Mouse (Mus musculus): ENCODE measurements at regions not wholly inside any gene's neighbourhood (a gene's known extent, or its start where the extent isn't known, plus 50 kb on each side); places are given as distances from the start of the nearest gene placed in this dataset.

DNA sequence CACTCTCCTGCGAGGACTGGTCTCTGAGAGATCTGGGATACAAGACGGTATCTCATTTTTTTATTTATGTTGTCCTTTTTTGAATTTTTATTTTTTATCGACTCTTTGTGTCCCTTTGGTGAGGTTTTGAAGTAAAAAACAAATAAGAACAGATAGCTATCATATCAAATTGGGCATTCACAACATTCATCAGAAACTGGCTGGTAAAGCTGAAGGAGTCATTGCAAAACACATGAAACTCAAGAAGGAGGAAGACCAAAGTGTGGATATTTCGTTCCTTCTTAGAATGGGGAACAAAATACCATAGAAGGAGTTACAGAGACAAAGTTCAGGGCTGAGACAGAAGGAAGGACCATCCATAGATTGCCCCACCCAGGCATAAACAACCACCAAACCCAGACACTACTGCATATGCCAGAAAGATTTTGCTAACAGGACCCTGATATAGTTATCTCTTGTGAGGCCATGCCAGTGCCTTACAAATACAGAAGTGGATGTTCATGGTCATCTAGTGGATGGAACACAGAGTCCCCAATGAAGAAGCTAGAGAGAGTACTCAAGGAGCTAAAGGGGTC lies 60.9 kb upstream of the Cfap36 start:
- DNase-seq (ENCODE audit: low read depth, low spot score) = no peak

DNA sequence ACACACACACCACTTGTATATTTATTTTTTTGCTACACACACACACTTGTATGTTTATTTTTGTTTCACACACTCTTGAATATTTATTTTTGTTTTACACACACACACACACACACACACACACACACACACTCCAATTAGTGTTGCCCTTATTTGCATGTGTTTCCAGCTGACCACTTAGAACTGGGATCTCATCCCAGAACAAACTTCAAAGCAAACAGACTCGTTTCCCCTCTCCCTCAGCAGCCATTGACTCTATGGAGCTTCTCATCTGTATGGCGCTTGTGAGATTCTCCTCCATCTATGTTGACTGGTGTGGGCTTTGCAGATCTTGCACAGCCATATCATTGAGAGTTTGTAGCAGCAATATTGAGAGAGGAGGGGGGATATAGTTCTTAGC lies 53.3 kb upstream of the Cfap36 start:
- TF ChIP-seq RAD21 (IDR thresholded peaks at IDR 0.05; ENCODE audit: low read depth, low read length) (no peak), E2F4 (IDR thresholded peaks at IDR 0.05; ENCODE audit: borderline replicate concordance, low read depth, low read length) (no peak)
- DNase-seq (ENCODE audit: low read depth, low spot score) = no peak
- Histone ChIP-seq H3K27me3 (ENCODE audit: control insufficient read depth in 1 of 2, insufficient read depth in 2 of 2, low read length in 2 of 2) (peaks cover 6 to 14% of the 10 kb centered on the region in 2 experiments), H3K9me3 (replicated peaks; ENCODE audit: insufficient read depth, low read length) (no peaks in the 10 kb centered on the region), H3K4me3 (ENCODE audit: control insufficient read depth in 1 of 2, insufficient read depth in 1 of 2, low read depth in 2 of 2, low read length in 2 of 2) (no peak overlapping the region), H3K36me3 (ENCODE audit: control insufficient read depth in 1 of 2, insufficient read depth in 2 of 2, low read length in 2 of 2) (no peaks in the 10 kb centered on the region), H3K79me2 (ENCODE audit: control insufficient read depth, insufficient read depth, low read length, poor library complexity) (no peaks in the 10 kb centered on the region), H3K4me1 (ENCODE audit: control insufficient read depth in 1 of 2, insufficient read depth in 2 of 2, low read length in 2 of 2) (no peaks in the 10 kb centered on the region), H3K27ac (ENCODE audit: control insufficient read depth, low read depth, low read length) (no peak overlapping the region), H3K9ac (ENCODE audit: control insufficient read depth, low read depth, low read length, poor library complexity, severe bottlenecking) (no peak overlapping the region)

More for the DNA sequence above, 60.9 kb upstream of the Cfap36 start:
- Histone ChIP-seq H3K79me2 (ENCODE audit: control insufficient read depth, insufficient read depth, low read length, poor library complexity) (no peaks in the 10 kb centered on the region), H3K4me1 (ENCODE audit: control insufficient read depth in 1 of 2, insufficient read depth in 2 of 2, low read length in 2 of 2) (no peaks in the 10 kb centered on the region), H3K36me3 (ENCODE audit: control insufficient read depth in 1 of 2, insufficient read depth in 2 of 2, low read length in 2 of 2) (no peaks in the 10 kb centered on the region), H3K9ac (ENCODE audit: control insufficient read depth, low read depth, low read length, poor library complexity, severe bottlenecking) (no peak overlapping the region), H3K4me3 (ENCODE audit: control insufficient read depth in 1 of 2, insufficient read depth in 1 of 2, low read depth in 2 of 2, low read length in 2 of 2) (no peak overlapping the region), H3K9me3 (replicated peaks; ENCODE audit: insufficient read depth, low read length) (no peaks in the 10 kb centered on the region), H3K27me3 (ENCODE audit: control insufficient read depth in 1 of 2, insufficient read depth in 2 of 2, low read length in 2 of 2) (peaks cover 0 to 2% of the 10 kb centered on the region in 2 experiments; a peak in 2 of 4 replicates), H3K27ac (ENCODE audit: control insufficient read depth, low read depth, low read length) (no peak overlapping the region)
- TF ChIP-seq POLR2AphosphoS5 (IDR thresholded peaks at IDR 0.05; ENCODE audit: borderline replicate concordance, low read depth, low read length) (no peak), NELFE (IDR thresholded peaks at IDR 0.05; ENCODE audit: low read depth, low read length) (no peak), SMC3 (IDR thresholded peaks at IDR 0.05; ENCODE audit: low read depth, low read length) (no peak), ZNF384 (IDR thresholded peaks at IDR 0.05; ENCODE audit: low read depth, low read length) (no peak), ZKSCAN1 (IDR thresholded peaks at IDR 0.05; ENCODE audit: low read depth, low read length) (no peak), ELF1 (IDR thresholded peaks at IDR 0.05; ENCODE audit: low read depth, low read length) (no peak), E2F4 (IDR thresholded peaks at IDR 0.05; ENCODE audit: borderline replicate concordance, low read depth, low read length) (no peak), TAL1 (IDR thresholded peaks at IDR 0.05; ENCODE audit: low read length) (no peak), GABPA (IDR thresholded peaks at IDR 0.05; ENCODE audit: low read depth, low read length) (no peak), RAD21 (IDR thresholded peaks at IDR 0.05; ENCODE audit: low read depth, low read length) (no peak), MYB (IDR thresholded peaks at IDR 0.05; ENCODE audit: low read depth, low read length) (no peak), UBTF (IDR thresholded peaks at IDR 0.05; ENCODE audit: borderline replicate concordance, insufficient read depth, low read depth, low read length) (no peak), MAFK (IDR thresholded peaks at IDR 0.05; ENCODE audit: borderline replicate concordance, low read depth, low read length) (no peak), KAT2A (conservative IDR thresholded peaks at IDR 0.05; ENCODE audit: low read depth, low read length) (no peak)
